Mouse (Mus musculus) hindbrain, embryonic 15.5 days (tissue): Measurements from ENCODE around the gene Olfr1. TPM values are rescaled to one million over a fixed set of nuclear protein-coding genes. Genes with fewer than 3 reads are reported as not detected.

Experiments used
- ATAC-seq: fragments of 200-750 bp; cut with Nextera tagmentation; 2 replicates; pipeline ENCODE4 v1.8.0; 2017; ENCODE audit warnings: low read depth, moderate number of reproducible peaks, moderate TSS enrichment; ENCODE audit not compliant: low FRiP score
- H3K27ac ChIP-seq: fragments of 300-500 bp; sonication (generic); replicated peaks from 2 replicates; pipeline ENCODE4 v1.5.1; 2015; ENCODE audit warnings: mild to moderate bottlenecking, inconsistent platforms
- H3K27me3 ChIP-seq: fragments of 300-500 bp; sonication (generic); 2 replicates; pipeline ENCODE4 v1.6.1; 2015; ENCODE audit warnings: control low read depth, inconsistent platforms
- H3K36me3 ChIP-seq: fragments of 300-500 bp; sonication (generic); 2 replicates; pipeline ENCODE4 v1.6.1; 2015; ENCODE audit warnings: control low read depth, inconsistent platforms
- H3K4me1 ChIP-seq: fragments of 300-500 bp; sonication (generic); replicated peaks from 2 replicates; pipeline ENCODE4 v1.6.1; 2015; ENCODE audit warnings: control low read depth, inconsistent platforms
- H3K4me2 ChIP-seq: fragments of 300-500 bp; sonication (generic); 2 replicates; pipeline ENCODE4 v1.6.1; 2015; ENCODE audit warnings: moderate library complexity, mild to moderate bottlenecking, inconsistent platforms
- H3K4me3 ChIP-seq: fragments of 300-500 bp; sonication (generic); 2 replicates; pipeline ENCODE4 v1.5.1; 2015; ENCODE audit warnings: mild to moderate bottlenecking, inconsistent platforms
- H3K9ac ChIP-seq: fragments of 300-500 bp; sonication (generic); 2 replicates; pipeline ENCODE4 v1.6.1; 2015; ENCODE audit warnings: inconsistent platforms
- H3K9me3 ChIP-seq: fragments of 300-500 bp; sonication (generic); 2 replicates; pipeline ENCODE4 v1.6.1; 2016; ENCODE audit warnings: control low read depth, inconsistent platforms
- WGBS: fragments of 180-500 bp; shearing (Covaris S2); methylation state at CpG from one replicate; pipeline ENCODE4 v1.1.7; 2015; 5-methylcytosine and 5-hydroxymethylcytosine counted together
- polyA plus RNA-seq: library from polyadenylated mRNA; unstranded; fragments of >200 nt; fragmentation: Nextera tagmentation; extraction: Ambion mirVana; gene quantifications from 2 replicates; pipeline ENCODE4 v1.2.1, GENCODE M21; 2015

Gene Olfr1
- not detected in 2 replicates for polyA plus RNA-seq

DNA sequence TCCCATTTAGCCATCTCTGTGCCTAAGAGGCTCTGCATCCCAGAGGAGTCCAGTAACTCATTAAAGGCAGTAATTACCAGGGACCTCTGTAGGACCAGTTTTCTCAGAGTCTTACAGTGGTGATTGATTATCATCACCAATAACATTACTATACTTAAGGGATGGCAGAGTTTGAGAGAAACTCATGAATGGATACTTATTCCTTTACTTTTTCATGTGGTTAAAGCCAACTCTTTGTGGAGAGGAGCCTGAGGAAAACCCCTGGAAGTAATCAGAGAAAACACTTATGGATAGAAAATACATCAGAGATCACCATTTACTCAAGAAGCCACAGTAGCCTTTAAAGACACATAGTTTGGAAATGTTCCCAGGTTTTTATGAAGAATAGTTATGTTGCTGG is at the start of gene Olfr1:
Gene Olfr1 (minus strand): TSS at position 101 of the 400 bp plus-strand sequence.
- no peaks in the 10 kb centered on the region for H3K9me3 ChIP-seq
- no peaks in the 10 kb centered on the region for H3K36me3 ChIP-seq
- H3K4me1 ChIP-seq = no peaks in the 10 kb centered on the region
- no peak within 1 kb of the TSS for H3K4me2 ChIP-seq
- no peaks in the 10 kb centered on the region for H3K27me3 ChIP-seq
- H3K4me3 ChIP-seq = no peak within 1 kb of the TSS
- no peak for ATAC-seq
- no peak within 1 kb of the TSS for H3K9ac ChIP-seq
- H3K27ac ChIP-seq = no peak within 1 kb of the TSS

DNA sequence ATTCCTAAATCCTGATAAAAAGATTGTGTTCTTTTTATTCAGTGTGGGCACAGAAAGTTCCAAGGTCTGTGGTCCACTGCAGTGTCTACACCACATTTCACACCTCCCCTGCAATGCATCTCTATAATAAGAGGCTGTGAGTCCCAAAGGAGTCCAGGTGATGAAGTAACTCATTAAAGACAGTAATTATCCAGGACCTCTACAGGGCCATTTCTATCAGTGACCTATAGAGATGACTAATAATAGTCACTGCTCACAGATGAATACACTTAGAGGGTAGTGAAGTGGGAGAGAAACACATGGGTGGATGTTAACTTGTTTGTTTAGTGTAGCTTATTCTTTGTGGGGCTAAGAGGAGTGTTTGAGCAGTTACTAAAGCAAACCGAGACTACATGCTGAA is 29.0 kb upstream of the Olfr1 start, which contains the start of gene Olfr378:
Gene Olfr378 (minus strand): TSS at position 101 of the 400 bp plus-strand sequence.
- Histone ChIP-seq H3K4me3 (no peak within 1 kb of the TSS), H3K9me3 (0 out of 2 replicates have a peak, but pooled peaks cover 9% of the 10 kb centered on the region), H3K27ac (no peak within 1 kb of the TSS), H3K4me2 (no peak within 1 kb of the TSS), H3K9ac (no peak within 1 kb of the TSS), H3K36me3 (no peaks in the 10 kb centered on the region), H3K27me3 (no peaks in the 10 kb centered on the region), H3K4me1 (no peaks in the 10 kb centered on the region)
- ATAC-seq = no peak
- 97% methylated on average over 1 of the region's 1 CpGs for WGBS

DNA sequence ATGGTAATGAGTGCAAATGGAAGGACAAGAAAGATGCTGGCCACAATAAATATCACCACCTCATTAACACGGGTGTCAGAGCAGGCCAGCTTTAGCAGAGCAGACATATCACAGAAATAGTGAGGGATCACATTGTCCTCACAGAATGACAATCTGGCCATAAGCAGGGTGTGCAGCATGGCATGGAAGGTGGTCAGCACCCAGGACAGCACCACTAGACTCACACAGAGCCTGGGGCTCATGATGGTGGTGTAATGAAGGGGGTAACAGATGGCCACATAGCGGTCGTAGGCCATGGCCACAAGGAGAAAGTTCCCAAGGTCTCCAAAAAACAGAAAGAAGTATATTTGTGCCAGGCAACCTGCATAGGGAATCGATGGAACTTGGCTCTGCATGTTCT is 4.0 kb downstream of the Olfr1 start:
- ATAC-seq = no peak
- H3K4me2 ChIP-seq = no peak overlapping the region
- no peaks in the 10 kb centered on the region for H3K36me3 ChIP-seq
- WGBS = 83% methylated on average over 4 of the region's 4 CpGs
- no peak overlapping the region for H3K27ac ChIP-seq
- no peak overlapping the region for H3K4me3 ChIP-seq
- H3K9ac ChIP-seq = no peak overlapping the region
- H3K27me3 ChIP-seq = no peaks in the 10 kb centered on the region
- no peaks in the 10 kb centered on the region for H3K4me1 ChIP-seq
- no peaks in the 10 kb centered on the region for H3K9me3 ChIP-seq

DNA sequence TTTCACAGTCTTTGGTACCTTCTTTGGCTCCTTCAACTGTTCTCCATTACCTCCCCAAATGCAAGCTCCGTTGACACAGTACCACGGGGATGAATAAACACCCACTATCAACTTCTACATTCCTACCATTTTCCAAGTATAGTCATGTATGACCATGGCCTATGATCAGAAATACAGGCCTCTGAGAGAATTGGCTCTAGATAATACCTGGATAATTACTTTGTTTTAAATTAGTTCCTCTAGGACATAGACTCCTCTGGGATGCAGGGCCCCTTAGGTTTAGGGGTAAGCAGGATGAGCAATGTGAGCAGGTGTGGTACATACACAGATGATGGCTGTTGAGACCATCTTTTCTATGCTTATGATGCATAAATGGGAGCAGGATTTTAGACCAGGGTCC is 28.5 kb downstream of the Olfr1 start, which contains the start of gene Olfr376:
Gene Olfr376 (plus strand): TSS at position 301 of the 400 bp plus-strand sequence.
- Histone ChIP-seq H3K36me3 (no peaks in the 10 kb centered on the region), H3K27ac (no peak within 1 kb of the TSS), H3K4me3 (no peak within 1 kb of the TSS), H3K4me2 (no peak within 1 kb of the TSS), H3K9me3 (no peaks in the 10 kb centered on the region), H3K27me3 (no peaks in the 10 kb centered on the region), H3K4me1 (no peaks in the 10 kb centered on the region), H3K9ac (no peak within 1 kb of the TSS)
- ATAC-seq = no peak
- 96% methylated on average over 2 of the region's 2 CpGs for WGBS

DNA sequence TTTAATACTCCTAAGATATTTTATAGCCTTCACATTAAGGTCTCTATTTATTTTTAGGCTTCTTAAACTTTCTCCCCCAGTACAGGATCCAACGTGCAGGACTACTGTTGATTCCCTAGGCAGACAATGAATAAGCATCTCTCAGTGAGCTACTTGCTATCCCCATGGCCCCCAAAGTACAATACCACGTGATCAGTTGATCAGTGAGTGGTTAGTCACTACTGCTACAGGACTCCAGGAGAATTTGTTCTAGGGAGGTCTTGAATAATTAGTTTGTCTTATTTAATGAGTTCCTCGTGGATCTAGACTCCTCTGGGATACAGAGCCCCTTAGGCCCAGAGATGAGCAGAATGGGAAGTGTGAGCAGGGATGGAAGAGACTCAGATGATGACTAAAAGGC is 48.9 kb downstream of the Olfr1 start, which contains the start of gene Olfr20:
Gene Olfr20 (plus strand): TSS at position 301 of the 400 bp plus-strand sequence.
- Histone ChIP-seq H3K9me3 (no peaks in the 10 kb centered on the region), H3K9ac (no peak within 1 kb of the TSS), H3K36me3 (no peaks in the 10 kb centered on the region), H3K27me3 (no peaks in the 10 kb centered on the region), H3K4me2 (no peak within 1 kb of the TSS), H3K4me3 (no peak within 1 kb of the TSS), H3K27ac (no peak within 1 kb of the TSS), H3K4me1 (no peaks in the 10 kb centered on the region)
- no peak for ATAC-seq
- 45% methylated on average over 3 of the region's 3 CpGs for WGBS

Other genes with a start within 250 kb of the Olfr1 start
- 0.43 and 0.49 TPM in 2 replicates for gene P2rx5, start 239.2 kb downstream of the Olfr1 start, polyA plus RNA-seq
- gene Emc6, start 222.6 kb downstream of the Olfr1 start, polyA plus RNA-seq = 126 and 131 TPM in 2 replicates
- gene Tax1bp3, start 222.5 kb downstream of the Olfr1 start, polyA plus RNA-seq = 131 TPM in 2 replicates
- gene Ctns, start 200.6 kb downstream of the Olfr1 start, polyA plus RNA-seq = 16.2 and 18.4 TPM in 2 replicates
- 2.6 and 2.9 TPM in 2 replicates for gene Shpk, start 200.2 kb downstream of the Olfr1 start, polyA plus RNA-seq
- 0.41 and 0.68 TPM in 2 replicates for gene Trpv1, start 165.3 kb downstream of the Olfr1 start, polyA plus RNA-seq
- 0.22 and 0.25 TPM in 2 replicates for gene Trpv3, start 132.2 kb downstream of the Olfr1 start, polyA plus RNA-seq
- 2.0 and 2.2 TPM in 2 replicates for gene Aspa, start 70.0 kb downstream of the Olfr1 start, polyA plus RNA-seq
- gene Gm49340, start 69.9 kb downstream of the Olfr1 start, polyA plus RNA-seq = not detected in 2 replicates
- 0.25 TPM in 1 of 2 replicates, not detected in the other for gene Spata22, start 69.9 kb downstream of the Olfr1 start, polyA plus RNA-seq
- gene Olfr20, start 48.8 kb downstream of the Olfr1 start, polyA plus RNA-seq = not detected in 2 replicates
- not detected in 2 replicates for gene Olfr376, start 28.4 kb downstream of the Olfr1 start, polyA plus RNA-seq
- gene Olfr378, start 28.9 kb upstream of the Olfr1 start, polyA plus RNA-seq = not detected in 2 replicates
- not detected in 2 replicates for gene Olfr380, start 57.9 kb upstream of the Olfr1 start, polyA plus RNA-seq
- gene Olfr381, start 92.0 kb upstream of the Olfr1 start, polyA plus RNA-seq = not detected in 2 replicates
- not detected in 2 replicates for gene Olfr382, start 117.6 kb upstream of the Olfr1 start, polyA plus RNA-seq
- not detected in 2 replicates for gene Olfr385, start 193.4 kb upstream of the Olfr1 start, polyA plus RNA-seq
- gene Olfr384, start 199.0 kb upstream of the Olfr1 start, polyA plus RNA-seq = not detected in 2 replicates